Mouse (Mus musculus): Measurements from ENCODE around the gene Fam162a.
"Not testable (repeated sequence)": the region's sequence is repeated elsewhere in the genome, so short reads cannot be mapped to it uniquely, and the experiment has no call there.

Fam162a gene

DNA sequence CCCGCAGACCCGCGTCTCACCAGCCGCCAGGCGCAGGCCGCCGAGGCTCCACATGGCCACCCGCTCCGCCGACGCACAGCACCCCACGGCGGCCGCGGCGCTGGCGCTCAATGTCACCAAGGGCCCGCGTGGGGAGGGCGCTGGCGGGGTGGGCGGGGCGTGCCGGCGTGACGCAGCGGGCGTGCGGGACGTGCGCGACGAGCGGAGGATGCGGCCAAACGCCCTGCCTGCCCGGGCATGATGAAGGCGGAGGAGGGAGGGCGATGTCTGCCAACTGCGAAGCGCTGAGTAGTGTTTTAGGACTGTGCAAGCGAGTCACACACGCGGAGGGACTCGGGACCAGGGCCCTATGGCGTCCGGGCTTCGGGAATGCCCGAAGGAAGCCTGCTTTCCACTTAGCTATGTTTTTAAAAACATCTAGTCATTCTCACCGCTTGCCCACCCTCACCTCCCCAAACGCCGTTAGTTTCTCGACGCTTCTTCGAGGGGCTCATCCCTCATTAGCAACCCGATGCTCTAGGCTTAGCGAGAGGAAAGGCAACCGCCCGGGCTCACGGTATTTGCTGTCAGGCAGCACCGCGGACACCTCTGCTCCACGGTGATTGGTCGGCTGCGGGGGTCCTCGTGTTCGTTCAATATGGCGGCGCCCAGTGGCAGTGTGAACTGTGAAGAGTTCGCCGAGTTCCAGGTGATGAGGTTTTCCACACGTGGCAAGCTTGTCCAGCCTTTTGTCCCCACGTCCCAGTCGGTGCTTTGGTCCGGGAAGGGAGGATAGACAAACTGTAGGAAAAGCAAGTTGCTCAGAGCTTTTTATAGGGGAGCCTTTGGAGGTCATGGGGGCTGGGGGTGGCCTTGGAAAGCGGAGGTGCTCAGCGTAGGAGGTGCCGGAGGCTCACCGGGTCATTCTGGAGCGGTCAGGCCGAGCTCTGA, at the start of gene Fam162a, which contains the start of gene Ccdc58:
TSS of gene Fam162a (minus strand) at position 145 of the 930 bp plus-strand sequence.
TSS of gene Ccdc58 (plus strand) at position 236 of the 930 bp plus-strand sequence.
- DNase-seq (ENCODE audit: low read depth): peak; percentile 82

DNA sequence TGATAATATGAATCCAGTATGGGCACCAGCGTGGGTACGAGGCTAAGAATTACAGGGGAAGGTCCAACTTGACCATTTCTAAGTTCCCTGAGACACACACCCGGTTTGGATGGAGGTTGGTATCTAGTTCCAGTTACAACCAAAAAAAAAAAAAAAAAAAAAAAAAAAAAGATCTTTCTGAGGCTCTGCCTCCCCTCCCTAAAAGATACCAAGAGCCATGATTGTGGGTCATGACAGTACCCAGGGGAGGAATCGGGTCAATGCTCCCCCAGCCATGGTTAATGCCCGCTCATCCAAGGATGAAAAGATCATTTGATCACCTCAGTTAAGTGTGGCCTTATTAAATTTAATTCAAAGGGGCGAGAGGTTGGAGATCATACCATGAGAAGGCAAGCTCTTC, 44.4 kb upstream of the Fam162a start:
- not testable (repeated sequence) for DNase-seq (ENCODE audit: low read depth)

- not testable (repeated sequence) for DNase-seq (ENCODE audit: low read depth)
These were observed 40.1 kb upstream of the Fam162a start for GRCm38 (mm10) chr16:36111486-36111885.

DNA sequence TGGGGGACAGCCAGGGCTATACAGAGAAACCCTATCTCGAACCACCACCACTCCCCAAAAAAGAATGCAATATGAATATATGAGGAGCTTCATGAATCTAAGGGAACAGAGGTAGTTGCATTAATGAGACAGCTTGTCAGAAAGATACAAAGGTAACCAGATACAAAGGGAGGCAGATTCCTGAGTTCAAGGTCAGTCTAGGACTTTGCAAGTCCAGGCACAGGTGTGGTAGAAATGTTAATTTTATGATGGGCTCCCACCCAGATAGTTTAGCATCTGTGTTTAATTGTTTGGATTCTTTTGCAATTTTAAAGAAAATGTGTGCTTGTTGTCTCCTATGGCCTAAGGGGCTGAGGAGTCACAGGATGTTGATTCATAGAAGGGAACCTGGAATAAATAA, 30.8 kb upstream of the Fam162a start:
- no peak for DNase-seq (ENCODE audit: low read depth)

DNA sequence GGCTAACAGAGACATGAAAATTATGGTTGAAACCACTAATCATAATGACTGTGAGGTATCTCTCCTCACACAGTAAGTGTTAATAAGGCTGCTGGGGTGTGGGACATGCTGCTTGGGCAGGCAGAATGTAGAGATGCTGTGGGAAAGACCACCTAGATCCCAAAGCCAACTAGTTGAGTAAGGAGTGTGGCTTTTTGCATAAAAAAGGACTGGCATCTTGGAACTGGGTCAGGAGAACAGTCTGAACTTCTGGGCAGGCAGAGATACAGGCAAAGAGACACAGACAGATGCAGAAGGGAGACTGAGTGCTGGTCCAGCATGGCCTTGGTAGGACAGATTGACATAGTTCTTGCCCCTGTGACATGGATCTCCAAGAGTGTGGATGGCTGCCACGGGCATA, 30.1 kb upstream of the Fam162a start:
- no peak for DNase-seq (ENCODE audit: low read depth)

DNA sequence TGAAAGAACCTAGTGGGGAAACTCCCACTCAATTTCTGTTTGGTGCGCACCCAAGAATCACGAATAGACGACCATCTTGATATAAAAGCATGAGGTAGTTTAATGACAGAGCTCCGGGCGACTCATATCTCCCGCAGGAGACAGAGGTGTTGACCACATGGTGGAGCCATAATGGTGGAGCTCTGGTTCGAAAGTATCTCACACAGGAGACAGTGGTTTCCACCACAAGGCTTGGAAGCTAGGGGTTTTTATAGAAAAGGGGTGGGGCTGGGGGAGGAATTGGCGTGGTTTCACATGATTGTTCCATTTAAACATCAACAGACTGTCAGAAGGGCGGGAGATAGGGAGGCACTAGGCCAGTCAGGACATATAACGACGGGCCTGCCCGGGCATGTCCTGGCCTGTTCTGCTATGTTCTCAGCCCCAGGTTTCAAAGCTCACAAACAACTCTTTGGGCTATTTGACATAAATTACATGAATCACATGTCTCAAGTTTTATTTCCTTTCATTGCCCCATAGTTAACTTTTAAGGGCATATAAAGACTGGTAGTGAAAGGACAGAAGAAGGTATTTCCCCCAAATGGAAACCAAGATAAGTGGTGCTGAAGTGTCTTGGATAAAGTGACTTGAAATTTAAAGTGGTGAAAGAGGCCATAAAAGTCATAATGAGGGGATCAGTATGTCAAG, 26.6 kb upstream of the Fam162a start:
- not testable (repeated sequence) for DNase-seq (ENCODE audit: low read depth)

DNA sequence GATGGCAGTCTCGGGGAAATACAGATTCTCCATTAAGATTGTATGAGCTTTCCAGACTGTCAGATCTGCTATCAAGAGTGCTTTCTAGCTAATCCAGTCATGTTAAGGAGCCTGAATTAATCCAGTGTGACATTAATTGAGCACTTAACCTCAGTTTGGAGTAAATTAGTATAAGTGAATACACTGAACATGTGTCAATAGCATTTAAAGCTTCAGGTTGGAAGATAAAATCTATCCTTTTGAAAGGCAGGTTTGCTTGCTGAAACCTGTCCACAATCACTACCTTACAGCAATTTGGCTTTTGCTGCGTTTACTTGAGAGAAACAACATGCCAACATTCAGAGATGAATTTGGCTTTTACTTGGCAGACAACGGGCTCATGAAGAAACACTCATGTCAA, 22.7 kb upstream of the Fam162a start:
- DNase-seq (ENCODE audit: low read depth): no peak

GRCm38 (mm10) chr16:36090785-36091509, 19.6 kb upstream of the Fam162a start:
- no peak for DNase-seq (ENCODE audit: low read depth)

GRCm38 (mm10) chr16:36089850-36090616, 18.6 kb upstream of the Fam162a start:
- DNase-seq (ENCODE audit: low read depth): no peak

DNA sequence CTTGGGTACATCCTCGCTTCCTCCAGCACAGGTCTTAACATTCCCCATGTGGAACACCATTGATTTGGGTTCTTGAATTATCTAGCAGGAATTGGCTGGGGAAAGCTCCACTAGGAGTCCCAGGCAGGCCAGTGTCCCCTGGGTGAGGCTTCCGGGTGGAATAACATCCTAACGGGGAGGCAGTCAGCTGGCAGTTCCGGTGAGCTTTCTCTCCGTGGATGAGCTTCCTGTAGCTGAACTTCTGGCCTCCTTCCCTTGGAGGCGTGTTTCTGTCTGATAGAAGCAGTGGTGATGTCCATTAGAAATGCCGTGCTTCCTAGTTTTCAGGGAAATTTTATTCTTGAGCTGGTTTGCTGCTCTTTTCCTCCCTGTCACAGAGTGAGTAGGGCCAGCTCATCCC, 17.7 kb upstream of the Fam162a start:
- DNase-seq (ENCODE audit: low read depth): no peak

DNA sequence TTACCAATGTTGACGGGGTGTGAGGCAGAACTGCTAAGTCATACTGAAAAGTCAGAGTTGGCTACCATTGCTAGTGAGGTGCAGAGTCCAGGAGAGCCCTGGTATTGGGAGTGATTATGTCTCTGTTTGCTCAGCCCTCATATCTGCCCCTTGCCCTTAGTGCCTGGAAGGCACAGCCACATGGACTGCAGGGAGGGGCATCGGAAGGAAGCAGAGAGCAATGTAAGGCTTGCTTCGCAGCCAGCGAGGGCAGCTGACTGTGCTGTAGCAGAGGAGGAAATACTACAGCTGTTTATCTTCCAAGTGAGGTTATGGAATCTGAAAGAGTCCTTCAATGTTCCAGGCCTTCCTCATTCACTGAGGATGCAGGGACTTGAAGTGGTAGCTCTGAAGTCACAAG, 16.5 kb upstream of the Fam162a start:
- no peak for DNase-seq (ENCODE audit: low read depth)

DNA sequence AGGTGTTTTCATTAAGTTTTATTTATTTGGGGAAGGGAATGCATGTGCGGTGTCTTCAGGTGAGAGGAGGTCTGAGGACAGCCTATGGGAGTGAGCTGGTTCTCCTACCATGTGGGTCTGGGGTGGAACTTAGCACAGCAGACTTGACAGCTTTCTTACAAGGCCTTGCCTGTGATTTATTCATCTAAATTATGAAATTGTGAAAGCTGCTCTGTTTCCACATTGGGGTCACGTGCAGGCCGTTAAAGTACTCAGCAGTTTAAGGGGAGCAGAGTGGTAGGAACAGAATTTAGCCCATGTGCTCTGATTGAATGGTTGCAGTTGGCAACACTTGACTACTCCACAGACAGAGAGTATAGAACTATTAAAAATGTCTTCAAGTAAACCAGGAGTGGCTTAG, 8.5 kb upstream of the Fam162a start:
- DNase-seq (ENCODE audit: low read depth): no peak

GRCm38 (mm10) chr16:36074772-36075171, 3.4 kb upstream of the Fam162a start:
- no peak for DNase-seq (ENCODE audit: low read depth)

DNA sequence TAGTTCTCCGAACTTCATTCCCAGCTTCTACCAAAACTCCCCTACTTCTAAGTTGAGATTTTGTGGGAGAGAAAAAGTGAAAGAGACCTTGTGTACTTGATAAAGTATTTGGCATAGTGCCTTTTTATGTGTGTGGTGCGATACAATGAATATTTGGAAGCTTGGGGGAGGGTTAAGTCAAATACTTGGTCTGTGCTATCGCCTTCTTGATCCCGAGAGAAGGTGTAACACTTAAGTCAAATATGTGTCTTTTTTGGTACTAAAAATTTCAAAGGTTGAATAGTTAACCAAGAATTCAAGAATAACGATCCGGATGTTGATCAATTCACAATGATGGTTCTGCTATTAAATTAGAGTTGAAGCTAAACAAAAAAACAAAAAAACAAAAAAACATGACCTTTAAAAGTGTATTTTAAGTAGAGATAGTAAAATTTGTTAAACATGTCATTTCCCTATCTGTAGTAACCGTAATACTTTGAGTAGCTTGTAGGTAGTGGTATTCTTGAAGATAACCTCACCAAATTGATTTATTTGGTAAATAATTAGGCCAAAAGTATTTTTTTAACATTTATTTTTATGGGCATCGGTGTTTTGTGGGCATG, 1.1 kb upstream of the Fam162a start:
- no peak for DNase-seq (ENCODE audit: low read depth)

GRCm38 (mm10) chr16:36071071-36071449, 334 bp downstream of the Fam162a start:
- DNase-seq (ENCODE audit: low read depth): no peak

DNA sequence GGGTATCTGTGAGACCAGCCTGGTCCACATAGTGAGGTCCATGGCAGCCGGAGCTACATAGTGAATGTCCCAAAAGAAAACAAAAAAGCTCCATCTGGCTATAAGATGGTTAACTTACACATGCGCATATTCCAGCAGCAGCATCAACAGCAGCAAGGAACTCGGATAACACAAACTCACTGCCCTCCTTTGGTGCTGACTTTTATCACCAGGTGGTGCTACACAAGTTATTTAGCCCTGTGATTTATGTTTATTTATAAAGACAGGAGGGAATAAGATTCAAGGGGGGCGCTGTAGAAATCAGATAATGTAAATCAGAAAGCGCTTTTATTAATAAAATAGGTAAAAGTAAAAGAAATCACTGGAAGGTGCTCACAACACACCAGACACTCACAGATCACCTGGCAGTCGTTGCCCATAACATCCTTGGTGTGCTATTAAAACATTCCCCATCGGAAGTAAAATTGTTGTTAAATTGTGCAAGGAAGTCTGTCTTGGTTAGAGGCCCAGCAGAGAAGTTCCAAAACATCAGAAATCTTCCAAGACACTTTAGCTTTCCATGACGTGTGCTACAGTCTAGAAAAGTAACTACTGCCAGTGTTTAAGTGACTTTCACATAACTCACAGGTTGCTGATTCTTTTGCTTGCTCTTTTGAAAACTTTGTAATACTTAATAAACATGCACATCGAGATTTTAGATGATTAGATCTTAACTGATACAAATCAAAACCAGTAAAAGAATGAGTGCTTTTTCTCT, 1.4 kb downstream of the Fam162a start:
- no peak for DNase-seq (ENCODE audit: low read depth)

GRCm38 (mm10) chr16:36068356-36068755, 3.0 kb downstream of the Fam162a start:
- DNase-seq (ENCODE audit: low read depth): no peak

DNA sequence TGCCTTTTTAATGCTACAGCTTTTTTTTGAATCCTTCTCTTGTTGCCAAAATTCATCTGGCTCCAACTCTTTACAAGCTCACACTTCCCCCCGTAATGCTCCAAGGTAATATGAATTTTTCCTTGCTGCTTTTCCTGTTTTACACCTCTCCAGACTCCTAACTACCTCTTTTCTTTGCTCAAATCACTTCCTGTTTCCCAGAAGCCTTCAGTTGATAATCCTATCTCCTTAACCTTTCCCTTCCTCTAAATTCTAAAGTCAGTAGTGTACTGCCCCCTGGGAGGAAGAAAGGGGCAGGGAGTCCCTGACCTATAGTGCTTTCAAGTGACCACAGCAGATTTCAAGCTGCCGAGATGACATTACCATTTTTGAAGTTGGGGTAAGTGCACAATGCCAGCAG, 3.7 kb downstream of the Fam162a start:
- DNase-seq (ENCODE audit: low read depth): no peak

DNA sequence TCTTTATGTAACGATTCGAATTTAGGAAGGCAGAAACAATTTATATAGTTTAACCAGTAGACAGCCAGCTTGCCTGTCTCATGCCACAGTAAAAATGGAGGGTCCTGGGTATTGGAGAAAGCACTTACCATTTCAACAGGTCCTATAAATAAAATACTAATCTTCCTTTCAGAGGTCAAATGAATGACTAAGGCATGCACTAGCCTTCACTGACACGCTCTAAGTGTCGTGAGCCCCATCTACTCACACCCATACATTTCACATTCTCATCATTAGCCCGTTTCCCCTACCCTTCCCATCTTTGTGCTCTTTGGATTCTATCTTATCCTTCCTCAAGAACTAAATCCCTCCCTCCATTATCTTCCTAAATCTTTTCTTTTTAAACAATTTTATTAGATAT, 6.5 kb downstream of the Fam162a start:
- no peak for DNase-seq (ENCODE audit: low read depth)

- no peak for DNase-seq (ENCODE audit: low read depth)
These were observed 8.1 kb downstream of the Fam162a start for GRCm38 (mm10) chr16:36063315-36063714.

GRCm38 (mm10) chr16:36062534-36062933, 8.9 kb downstream of the Fam162a start:
- DNase-seq (ENCODE audit: low read depth): not testable (repeated sequence)
